Mouse (Mus musculus) midbrain, embryonic 14.5 days (tissue): ENCODE measurements at regions not wholly inside any gene's neighbourhood (a gene's known extent, or its start where the extent isn't known, plus 50 kb on each side); places are given as distances from the start of the nearest gene placed in this dataset.
A peak's percentile ranks its signal among the peaks of the same experiment; 100 is the strongest.

ENCODE experiments used
- ATAC-seq: fragments of 200-750 bp; cut with Nextera tagmentation; 2 replicates; pipeline ENCODE4 v1.8.0; 2017; ENCODE audit warnings: moderate number of reproducible peaks, moderate library complexity; ENCODE audit not compliant: low FRiP score, low TSS enrichment
- DNase-seq: peaks from one replicate; pipeline ENCODE4 v3.0.0-alpha.2; 2015
- H3K27ac ChIP-seq: fragments of 300-500 bp; sonication (generic); replicated peaks from 2 replicates; pipeline ENCODE4 v1.5.1; 2014; ENCODE audit warnings: mild to moderate bottlenecking, low read depth, low read length, moderate library complexity
- H3K27me3 ChIP-seq: fragments of 300-500 bp; sonication (generic); 2 replicates; pipeline ENCODE4 v1.6.1; 2014; ENCODE audit warnings: low read length, control low read depth, mixed read lengths; ENCODE audit not compliant: control insufficient read depth, insufficient read depth
- H3K36me3 ChIP-seq: fragments of 300-500 bp; sonication (generic); 2 replicates; pipeline ENCODE4 v1.6.1; 2014; ENCODE audit warnings: low read length, control low read depth; ENCODE audit not compliant: control insufficient read depth, insufficient read depth
- H3K4me1 ChIP-seq: fragments of 300-500 bp; sonication (generic); 2 replicates; pipeline ENCODE4 v1.6.1; 2014; ENCODE audit warnings: mild to moderate bottlenecking, antibody characterized with exemption, low read length, control low read depth; ENCODE audit not compliant: control insufficient read depth, insufficient read depth
- H3K4me2 ChIP-seq: fragments of 300-500 bp; sonication (generic); 2 replicates; pipeline ENCODE4 v1.6.1; 2014; ENCODE audit warnings: mild to moderate bottlenecking, low read length, moderate library complexity
- H3K4me3 ChIP-seq: fragments of 300-500 bp; sonication (generic); replicated peaks from 2 replicates; pipeline ENCODE4 v1.5.1; 2014; ENCODE audit warnings: low read depth, low read length
- H3K9ac ChIP-seq: fragments of 300-500 bp; sonication (generic); replicated peaks from 2 replicates; pipeline ENCODE4 v1.6.1; 2014; ENCODE audit warnings: mild to moderate bottlenecking, low read length, moderate library complexity
- H3K9me3 ChIP-seq: fragments of 300-500 bp; sonication (generic); 2 replicates; pipeline ENCODE4 v1.6.1; 2016; ENCODE audit warnings: low read length, control low read depth, mixed read lengths; ENCODE audit not compliant: control insufficient read depth
- WGBS: fragments of 180-500 bp; shearing (Covaris S2); extraction: QIAGEN DNeasy Blood & Tissue Kit; methylation state at CpG from one replicate; pipeline ENCODE4 v1.1.7; 2014; 5-methylcytosine and 5-hydroxymethylcytosine counted together

GRCm38 (mm10) chr6:78115079-78115478 is 135.6 kb upstream of the Ctnna2 start:
- peak; percentile 31; the same call in 1 of the 2 replicates for ATAC-seq
- Histone ChIP-seq H3K9me3 (no peaks in the 10 kb centered on the region), H3K4me2 (no peak overlapping the region), H3K4me3 (no peak overlapping the region), H3K36me3 (no peaks in the 10 kb centered on the region), H3K27ac (no peak overlapping the region), H3K4me1 (no peaks in the 10 kb centered on the region), H3K27me3 (no peaks in the 10 kb centered on the region), H3K9ac (no peak overlapping the region)
- DNase-seq, result peak; percentile 17
- 21% methylated on average over 4 of the region's 4 CpGs for WGBS

DNA sequence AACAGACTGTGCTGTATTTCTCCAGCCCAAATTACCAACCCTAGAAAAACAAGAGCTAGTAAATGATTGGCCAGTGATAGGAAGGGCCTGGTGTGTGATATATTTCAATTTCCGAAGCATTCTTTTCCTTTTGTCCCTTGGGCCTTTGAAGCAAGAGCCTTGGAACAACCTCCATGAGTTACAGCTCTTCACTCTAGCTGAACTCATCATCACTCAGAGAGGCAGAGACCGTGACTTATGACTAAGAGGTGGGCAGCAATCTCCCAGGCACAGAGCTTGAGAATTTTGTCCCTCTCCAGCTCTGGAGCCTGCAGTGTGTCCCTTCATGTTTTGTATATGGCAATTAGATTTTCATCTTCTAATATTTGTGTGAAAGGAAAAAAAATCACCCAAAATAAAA is 103.0 kb upstream of the Ctnna2 start:
- DNase-seq, result no peak
- H3K36me3 ChIP-seq, result no peaks in the 10 kb centered on the region
- 84% methylated on average over 2 of the region's 2 CpGs for WGBS
- no peaks in the 10 kb centered on the region for H3K4me1 ChIP-seq
- ATAC-seq, result no peak
- no peak overlapping the region for H3K4me2 ChIP-seq
- H3K9me3 ChIP-seq, result no peaks in the 10 kb centered on the region
- H3K4me3 ChIP-seq, result no peak overlapping the region
- H3K9ac ChIP-seq, result no peak overlapping the region
- H3K27ac ChIP-seq, result no peak overlapping the region
- H3K27me3 ChIP-seq, result no peaks in the 10 kb centered on the region

DNA sequence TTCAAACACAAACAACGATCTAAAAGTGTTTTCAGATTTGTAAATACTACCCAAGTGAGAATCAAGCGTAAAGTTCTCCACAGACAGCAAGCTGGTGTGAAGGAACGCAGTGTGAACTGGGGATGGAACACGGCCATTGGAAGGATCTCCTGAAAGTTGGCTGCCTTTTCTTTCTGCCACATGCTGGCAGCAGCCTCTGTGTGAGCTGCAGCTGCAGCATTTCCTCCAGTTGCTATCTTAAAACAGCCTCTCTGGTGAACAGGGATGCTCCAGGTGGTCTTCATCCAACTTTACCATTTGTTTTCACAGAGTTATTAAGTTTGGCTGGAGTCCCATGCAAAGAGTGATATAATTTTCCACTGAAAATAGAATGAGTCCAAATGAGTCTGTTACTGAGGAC is 99.4 kb upstream of the Ctnna2 start:
- no peak overlapping the region for H3K9ac ChIP-seq
- no peak for DNase-seq

GRCm38 (mm10) chr6:78066323-78066722 is 86.8 kb upstream of the Ctnna2 start:
- no peak overlapping the region for H3K4me3 ChIP-seq
- no peaks in the 10 kb centered on the region for H3K36me3 ChIP-seq
- 30% methylated on average over 1 of the region's 1 CpGs for WGBS
- H3K27ac ChIP-seq, result no peak overlapping the region
- no peaks in the 10 kb centered on the region; the same call in 1 of the 2 replicates for H3K9me3 ChIP-seq
- no peaks in the 10 kb centered on the region for H3K4me1 ChIP-seq
- no peak overlapping the region for H3K9ac ChIP-seq
- no peak overlapping the region for H3K4me2 ChIP-seq
- DNase-seq, result peak; percentile 17
- no peaks in the 10 kb centered on the region for H3K27me3 ChIP-seq
- ATAC-seq, result no peak

More for the DNA sequence above, 99.4 kb upstream of the Ctnna2 start:
- no peaks in the 10 kb centered on the region for H3K27me3 ChIP-seq
- H3K4me1 ChIP-seq, result no peaks in the 10 kb centered on the region
- no peaks in the 10 kb centered on the region for H3K36me3 ChIP-seq
- no peak overlapping the region for H3K4me2 ChIP-seq
- no peaks in the 10 kb centered on the region for H3K9me3 ChIP-seq
- H3K27ac ChIP-seq, result no peak overlapping the region
- WGBS, result 83% methylated on average over 4 of the region's 4 CpGs
- no peak for ATAC-seq
- H3K4me3 ChIP-seq, result no peak overlapping the region

GRCm38 (mm10) chr6:78065737-78066136 is 86.2 kb upstream of the Ctnna2 start:
- no peak overlapping the region for H3K4me3 ChIP-seq
- H3K27ac ChIP-seq, result 0 out of 2 replicates have a peak overlapping the region, but pooled peaks have one; percentile 20
- DNase-seq (no peak), ATAC-seq (no peak)
- H3K27me3 ChIP-seq, result no peaks in the 10 kb centered on the region
- H3K9me3 ChIP-seq, result no peaks in the 10 kb centered on the region; the same call in 1 of the 2 replicates
- no peaks in the 10 kb centered on the region for H3K36me3 ChIP-seq
- 23% methylated on average over 2 of the region's 2 CpGs for WGBS
- H3K4me2 ChIP-seq, result no peak overlapping the region
- H3K4me1 ChIP-seq, result no peaks in the 10 kb centered on the region
- no peak overlapping the region for H3K9ac ChIP-seq
